Mouse (Mus musculus) brain, embryonic 14.5 days (tissue): ENCODE measurements around the gene Slc28a1.

Experiments used
- CTCF ChIP-seq: fragments of 200-500 bp; IDR thresholded peaks from 2 replicates; pipeline ENCODE4 v1.5.1; 2012; ENCODE audit warnings: inconsistent platforms, mild to moderate bottlenecking, moderate library complexity, borderline replicate concordance; ENCODE audit not compliant: insufficient read depth, insufficient read length; ENCODE audit errors: extremely low read depth
- POLR2A ChIP-seq: fragments of 200-500 bp; IDR thresholded peaks from 2 replicates; pipeline ENCODE4 v1.6.1; 2012; ENCODE audit warnings: mild to moderate bottlenecking, inconsistent platforms, borderline replicate concordance; ENCODE audit not compliant: poor library complexity, insufficient read depth, insufficient read length, severe bottlenecking; ENCODE audit errors: extremely low read depth

DNA sequence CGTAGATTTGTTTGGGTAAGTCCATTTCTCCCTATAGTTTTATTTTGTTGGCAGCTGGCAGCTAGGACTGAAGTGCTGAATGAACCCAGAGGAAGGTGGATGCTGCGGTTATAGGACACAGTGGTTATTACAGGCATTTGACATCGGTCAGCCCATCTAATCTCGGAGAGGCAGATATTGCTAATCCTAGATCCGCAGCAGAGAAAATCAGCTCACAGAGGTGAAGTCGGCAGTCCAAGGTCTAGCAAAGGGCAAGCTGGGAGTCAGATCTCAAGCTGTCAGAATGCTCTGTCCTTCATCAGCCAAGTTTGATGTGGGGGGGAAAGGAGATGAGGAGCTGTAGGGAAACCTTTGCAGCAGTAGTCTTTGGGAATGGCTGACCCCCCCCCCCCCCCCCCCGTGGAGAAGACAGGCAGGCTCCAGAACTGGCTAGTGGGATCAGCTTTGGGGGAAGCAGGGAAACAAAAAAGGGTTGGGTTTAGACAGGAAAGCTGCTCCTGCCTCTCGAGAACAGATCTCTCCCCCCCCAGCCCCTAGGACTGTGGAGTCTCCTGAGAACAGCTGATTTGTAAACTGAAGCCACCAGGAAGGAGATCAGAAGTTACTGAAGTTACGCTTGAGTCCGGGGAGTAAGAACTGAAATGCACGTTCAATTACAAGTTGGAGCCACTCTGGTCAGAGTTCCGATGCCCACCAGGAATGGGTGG, 95.5 kb downstream of the Slc28a1 start:
- TF ChIP-seq CTCF (no peak), POLR2A (no peak)
